Mouse (Mus musculus) heart, embryonic 14.5 days (tissue): Measurements from ENCODE around the gene Ctsf. TPM values are rescaled to one million over a fixed set of nuclear protein-coding genes. Genes with fewer than 3 reads are reported as not detected.
A peak's percentile ranks its signal among the peaks of the same experiment; 100 is the strongest.

Experiments
- ATAC-seq: fragments of 200-750 bp; cut with Nextera tagmentation; 2 replicates; pipeline ENCODE4 v1.8.0; 2017; ENCODE audit warnings: low read depth, moderate TSS enrichment; ENCODE audit not compliant: insufficient number of reproducible peaks, insufficient read depth, low FRiP score
- H3K27ac ChIP-seq, 2 experiments: fragments of 200-500 bp in 1 of 2; fragments of 300-500 bp in 1 of 2; sonication (generic) in 1 of 2; replicated peaks in 1 of 2; 2 replicates each; pipeline ENCODE4 v1.5.1; 2012 to 2014; ENCODE audit warnings: low read depth in 2 of 2, low read length in 2 of 2, control low read depth in 1 of 2, mild to moderate bottlenecking in 1 of 2, mixed read lengths in 1 of 2; ENCODE audit not compliant: control insufficient read depth in 1 of 2, insufficient read depth in 1 of 2
- H3K27me3 ChIP-seq: fragments of 300-500 bp; sonication (generic); 2 replicates; pipeline ENCODE4 v1.6.1; 2014; ENCODE audit warnings: mild to moderate bottlenecking, low read length, control low read depth; ENCODE audit not compliant: control insufficient read depth, insufficient read depth
- H3K36me3 ChIP-seq: fragments of 300-500 bp; sonication (generic); 2 replicates; pipeline ENCODE4 v1.6.1; 2014; ENCODE audit warnings: mild to moderate bottlenecking, control low read depth, low read length, mixed read lengths; ENCODE audit not compliant: control insufficient read depth, insufficient read depth
- H3K4me1 ChIP-seq, 2 experiments: fragments of 200-500 bp in 1 of 2; fragments of 300-500 bp in 1 of 2; sonication (generic) in 1 of 2; 2 replicates each; pipeline ENCODE4 v1.6.1; 2012 to 2014; ENCODE audit warnings: low read length in 2 of 2, control low read depth in 1 of 2, mixed read lengths in 1 of 2; ENCODE audit not compliant: control insufficient read depth in 2 of 2, insufficient read depth in 2 of 2
- H3K4me2 ChIP-seq: fragments of 300-500 bp; sonication (generic); 2 replicates; pipeline ENCODE4 v1.6.1; 2014; ENCODE audit warnings: mild to moderate bottlenecking, low read length
- H3K4me3 ChIP-seq, 2 experiments: fragments of 200-500 bp in 1 of 2; fragments of 300-500 bp in 1 of 2; sonication (generic) in 1 of 2; 2 replicates each; pipeline ENCODE4 v1.5.1; 2012 to 2014; ENCODE audit warnings: low read length in 2 of 2, mild to moderate bottlenecking in 2 of 2, control low read depth in 1 of 2, low read depth in 1 of 2, moderate library complexity in 1 of 2; ENCODE audit not compliant: control insufficient read depth in 1 of 2, insufficient read depth in 1 of 2
- H3K9ac ChIP-seq: fragments of 300-500 bp; sonication (generic); 2 replicates; pipeline ENCODE4 v1.6.1; 2014; ENCODE audit warnings: mild to moderate bottlenecking, low read length
- H3K9me3 ChIP-seq: fragments of 300-500 bp; sonication (generic); 2 replicates; pipeline ENCODE4 v1.6.1; 2016; ENCODE audit warnings: low read length, control low read depth; ENCODE audit not compliant: control insufficient read depth
- WGBS: fragments of 180-500 bp; shearing (Covaris S2); extraction: QIAGEN DNeasy Blood & Tissue Kit; methylation state at CpG from one replicate; pipeline ENCODE4 v1.1.7; 2014; 5-methylcytosine and 5-hydroxymethylcytosine counted together
- polyA plus RNA-seq: library from polyadenylated mRNA; unstranded; fragments of >200 nt; fragmentation: Nextera tagmentation; extraction: Ambion mirVana; gene quantifications from 2 replicates; pipeline ENCODE4 v1.2.1, GENCODE M21; 2014

The Ctsf gene
- polyA plus RNA-seq, 1 experiment from 2014 or later: 39.2 TPM

GRCm38 (mm10) chr19:4838526-4839140, 16.3 kb upstream of the Ctsf start:
- no peak for ATAC-seq

GRCm38 (mm10) chr19:4839149-4839548, 15.8 kb upstream of the Ctsf start, which contains the start of the genes Ccs and Ccdc87:
Gene Ccs (minus strand): TSS chr19:4839332.
Gene Ccdc87 (plus strand): TSS chr19:4839366.
- peak within 1 kb of the TSS; percentile 98 for H3K4me2 ChIP-seq
- 0 out of 4 replicates have a peak within 1 kb of the TSS, but pooled peaks have one; percentile 2 to 8 for H3K27ac ChIP-seq
- peak within 1 kb of the TSS; percentile 54 to 79 for H3K4me3 ChIP-seq
- ATAC-seq: peak; percentile 96
- H3K9me3 ChIP-seq: no peaks in the 10 kb centered on the region
- H3K36me3 ChIP-seq: 0 out of 2 replicates have a peak, but pooled peaks cover 2% of the 10 kb centered on the region
- H3K27me3 ChIP-seq: peaks cover 26% of the 10 kb centered on the region
- under 1% methylated on average over 25 of the region's 25 CpGs for WGBS
- peaks cover 3 to 11% of the 10 kb centered on the region in 2 experiments; a peak in 3 of 4 replicates for H3K4me1 ChIP-seq
- peak within 1 kb of the TSS; percentile 77 for H3K9ac ChIP-seq

More at GRCm38 (mm10) chr19:4838526-4839140, 16.3 kb upstream of the Ctsf start:
- Histone ChIP-seq H3K9ac (peak overlapping the region; percentile 77), H3K27ac (0 out of 4 replicates have a peak overlapping the region, but pooled peaks have one; percentile 2 to 8), H3K4me1 (peaks cover 3 to 11% of the 10 kb centered on the region in 2 experiments; a peak in 3 of 4 replicates), H3K9me3 (no peaks in the 10 kb centered on the region), H3K4me3 (peak overlapping the region; percentile 54 to 79), H3K4me2 (peak overlapping the region; percentile 98), H3K36me3 (0 out of 2 replicates have a peak, but pooled peaks cover 2% of the 10 kb centered on the region), H3K27me3 (peaks cover 26% of the 10 kb centered on the region)
- 30% methylated on average over 10 of the region's 10 CpGs for WGBS

- H3K36me3 ChIP-seq: 0 out of 2 replicates have a peak, but pooled peaks cover 2% of the 10 kb centered on the region
- H3K4me2 ChIP-seq: no peak overlapping the region
- H3K9ac ChIP-seq: no peak overlapping the region
- no peak overlapping the region for H3K4me3 ChIP-seq
- 72% methylated on average over 9 of the region's 9 CpGs for WGBS
- H3K27me3 ChIP-seq: peaks cover 26% of the 10 kb centered on the region
- H3K4me1 ChIP-seq: peaks cover 3 to 11% of the 10 kb centered on the region in 2 experiments; a peak in 3 of 4 replicates
- no peak overlapping the region for H3K27ac ChIP-seq
- no peak for ATAC-seq
- H3K9me3 ChIP-seq: no peaks in the 10 kb centered on the region
Measured at GRCm38 (mm10) chr19:4840848-4841247, 14.1 kb upstream of the Ctsf start.

- Histone ChIP-seq H3K9me3 (no peaks in the 10 kb centered on the region), H3K4me3 (no peak overlapping the region), H3K36me3 (no peaks in the 10 kb centered on the region), H3K9ac (no peak overlapping the region), H3K27ac (no peak overlapping the region), H3K4me1 (peaks cover 3 to 11% of the 10 kb centered on the region in 2 experiments; a peak in 3 of 4 replicates), H3K27me3 (peaks cover 26% of the 10 kb centered on the region), H3K4me2 (no peak overlapping the region)
- 45% methylated on average over 2 of the region's 2 CpGs for WGBS
- ATAC-seq: no peak
Measured at GRCm38 (mm10) chr19:4842611-4843010, 12.3 kb upstream of the Ctsf start.

GRCm38 (mm10) chr19:4845846-4846245, 9.1 kb upstream of the Ctsf start:
- H3K4me2 ChIP-seq: no peak overlapping the region
- H3K9ac ChIP-seq: no peak overlapping the region
- no peak overlapping the region for H3K4me3 ChIP-seq
- no peaks in the 10 kb centered on the region for H3K9me3 ChIP-seq
- ATAC-seq: no peak
- peaks cover 17% of the 10 kb centered on the region for H3K27me3 ChIP-seq
- 59% methylated on average over 2 of the region's 2 CpGs for WGBS
- H3K27ac ChIP-seq: no peak overlapping the region
- H3K36me3 ChIP-seq: no peaks in the 10 kb centered on the region
- H3K4me1 ChIP-seq: no peaks in the 10 kb centered on the region

- no peaks in the 10 kb centered on the region for H3K9me3 ChIP-seq
- no peak for ATAC-seq
- no peak overlapping the region for H3K4me2 ChIP-seq
- H3K27ac ChIP-seq: no peak overlapping the region
- H3K36me3 ChIP-seq: no peaks in the 10 kb centered on the region
- H3K27me3 ChIP-seq: peaks cover 1% of the 10 kb centered on the region
- no peak overlapping the region for H3K4me3 ChIP-seq
- no peaks in the 10 kb centered on the region for H3K4me1 ChIP-seq
- WGBS: 23% methylated on average over 7 of the region's 7 CpGs
- no peak overlapping the region for H3K9ac ChIP-seq
Measured at GRCm38 (mm10) chr19:4847490-4847889, 7.4 kb upstream of the Ctsf start.

- H3K4me2 ChIP-seq: no peak overlapping the region
- H3K9ac ChIP-seq: no peak overlapping the region
- no peak overlapping the region for H3K4me3 ChIP-seq
- H3K4me1 ChIP-seq: peaks cover 0 to 3% of the 10 kb centered on the region in 2 experiments; a peak in 1 of 4 replicates
- no peaks in the 10 kb centered on the region for H3K36me3 ChIP-seq
- H3K27ac ChIP-seq: no peak overlapping the region
- no peaks in the 10 kb centered on the region for H3K9me3 ChIP-seq
- 55% methylated on average over 4 of the region's 4 CpGs for WGBS
- H3K27me3 ChIP-seq: no peaks in the 10 kb centered on the region; the same call in 1 of the 2 replicates
- ATAC-seq: no peak
Measured at GRCm38 (mm10) chr19:4849800-4850199, 5.1 kb upstream of the Ctsf start.
